Mouse (Mus musculus) bone marrow, adult 2 months (tissue): ENCODE data around the gene Cdh12.

Experiments used
- CTCF ChIP-seq: fragments of 200-500 bp; IDR thresholded peaks from 2 replicates; pipeline ENCODE4 v1.5.1; 2011; ENCODE audit warnings: low read length, control low read depth; ENCODE audit not compliant: control insufficient read depth, insufficient read depth
- POLR2A ChIP-seq: fragments of 200-500 bp; IDR thresholded peaks from 2 replicates; pipeline ENCODE4 v1.6.1; 2011; ENCODE audit warnings: low read depth, mild to moderate bottlenecking, control low read depth, low read length, borderline replicate concordance; ENCODE audit not compliant: control insufficient read depth

GRCm38 (mm10) chr15:21153602-21154001 is 704.5 kb downstream of the Cdh12 start:
- TF ChIP-seq CTCF (no peak), POLR2A (no peak)
